Mouse (Mus musculus) bone marrow, adult 2 months (tissue): ENCODE measurements around the gene Crmp1.

ENCODE experiments used
- CTCF ChIP-seq: fragments of 200-500 bp; IDR thresholded peaks from 2 replicates; pipeline ENCODE4 v1.5.1; 2011; ENCODE audit warnings: low read length, control low read depth; ENCODE audit not compliant: control insufficient read depth, insufficient read depth
- POLR2A ChIP-seq: fragments of 200-500 bp; IDR thresholded peaks from 2 replicates; pipeline ENCODE4 v1.6.1; 2011; ENCODE audit warnings: low read depth, mild to moderate bottlenecking, control low read depth, low read length, borderline replicate concordance; ENCODE audit not compliant: control insufficient read depth

GRCm38 (mm10) chr5:37196196-37196595 is 45.5 kb upstream of the Crmp1 start:
- TF ChIP-seq CTCF (no peak), POLR2A (no peak)
